Mouse (Mus musculus) neutrophil, adult 5-6 weeks (primary cell): Measurements from ENCODE around the gene Smchd1. TPM values are rescaled to one million over a fixed set of nuclear protein-coding genes. Genes with fewer than 3 reads are reported as not detected.

Experiments used
- ATAC-seq: fragments of 151-379, 151-347 bp; 2 replicates; pipeline ENCODE4 v1.8.0; 2017; ENCODE audit warnings: mild to moderate bottlenecking, moderate TSS enrichment; ENCODE audit not compliant: insufficient number of reproducible peaks, poor library complexity, low FRiP score, severe bottlenecking; ENCODE audit errors: extremely low read depth
- total RNA-seq: library from RNA; stranded (forward); fragments of 200-1000 nt; gene quantifications from 2 replicates; pipeline ENCODE4 v1.2.3, GENCODE M21; 2017

The Smchd1 gene
- total RNA-seq: 307 and 387 TPM in 2 replicates

DNA sequence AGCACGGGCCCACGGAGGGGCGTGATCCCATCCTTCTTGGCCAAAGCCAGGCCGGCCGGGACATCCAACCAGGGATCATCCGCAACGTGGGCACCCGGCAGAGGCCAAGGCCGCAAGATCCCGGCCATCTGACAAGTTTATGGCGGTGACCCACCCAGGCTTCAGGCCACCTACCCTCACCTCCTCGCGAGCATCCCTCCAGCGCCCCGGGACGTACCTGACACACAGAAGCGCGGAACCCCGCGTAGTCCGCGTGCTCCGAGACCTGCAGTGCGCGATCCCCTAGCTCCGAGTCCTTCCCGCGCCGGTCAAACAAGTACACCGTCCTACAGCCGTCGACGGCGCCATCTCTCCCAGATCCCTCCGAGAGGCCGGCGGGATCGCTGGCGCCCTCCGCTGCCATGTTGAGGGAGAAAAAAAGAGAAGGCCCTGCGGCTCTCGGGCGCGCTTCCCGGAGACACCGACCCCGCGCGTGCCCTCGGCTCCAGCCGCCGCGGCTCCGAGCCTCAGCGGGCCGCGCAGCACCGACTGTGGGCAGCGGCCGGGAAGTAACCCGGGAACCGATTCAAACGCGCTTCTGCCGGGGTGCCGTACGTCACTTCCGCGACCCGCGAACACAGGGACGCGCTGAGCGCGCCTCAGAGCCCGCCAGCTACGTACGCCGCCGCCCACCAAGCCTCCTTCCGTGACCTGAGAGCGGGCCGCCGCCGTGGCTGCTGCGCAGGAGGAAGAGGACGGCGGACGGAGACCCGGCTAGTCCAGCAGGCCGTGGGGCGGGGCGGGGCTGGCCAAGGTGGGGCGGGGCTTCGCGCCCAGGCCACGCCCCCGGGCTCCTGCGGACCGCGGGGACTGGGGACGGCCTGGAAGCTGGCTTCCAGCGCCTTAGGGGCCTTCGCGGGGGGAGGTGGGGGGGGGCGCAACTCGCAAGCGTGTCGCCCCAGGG, at the start of gene Smchd1:
Gene Smchd1 (minus strand): TSS at position 582 of the 943 bp plus-strand sequence.
- peak; percentile 92 for ATAC-seq

DNA sequence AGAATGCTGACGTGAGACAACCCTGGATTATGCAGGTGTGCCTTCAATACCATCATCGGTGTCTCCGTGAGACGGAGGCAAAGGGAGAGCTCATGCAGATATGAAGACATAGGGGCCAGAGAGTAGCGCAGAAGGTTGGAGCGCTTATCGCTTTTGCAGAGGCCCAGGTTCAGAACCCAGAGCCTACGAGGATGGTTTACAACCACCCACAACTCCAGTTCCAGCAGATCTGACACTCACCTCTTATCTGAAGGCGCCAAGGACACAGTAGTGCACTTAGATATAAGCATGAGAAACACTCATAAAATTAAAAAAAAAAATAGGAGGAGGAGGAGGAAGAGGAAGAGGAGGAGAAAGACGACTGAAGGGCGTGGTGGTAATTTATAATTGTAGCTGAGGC, 35.2 kb upstream of the Smchd1 start:
- no peak for ATAC-seq

DNA sequence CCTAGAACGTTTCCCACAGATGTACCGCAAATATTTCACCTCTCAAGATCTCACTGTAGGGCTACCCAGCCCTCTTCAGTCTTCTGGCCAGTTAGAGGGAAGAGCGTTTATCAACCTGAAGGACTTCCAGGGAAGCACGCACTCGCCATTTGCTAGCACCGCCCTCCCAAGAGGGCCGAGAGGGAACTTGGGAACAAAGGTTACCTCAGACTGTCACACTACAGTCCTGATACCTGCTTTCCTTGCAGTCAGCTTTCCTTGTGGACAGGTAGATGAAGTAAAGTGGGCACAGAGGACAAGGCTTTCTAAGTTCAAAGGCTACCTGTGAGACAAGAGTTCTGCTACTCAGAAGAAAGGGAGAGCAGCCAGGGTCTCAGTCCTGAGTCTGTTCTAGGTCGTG, 31.7 kb upstream of the Smchd1 start:
- no peak for ATAC-seq

GRCm38 (mm10) chr17:71495784-71496183, 20.6 kb upstream of the Smchd1 start:
- peak; percentile 30; the same call in 1 of the 2 replicates for ATAC-seq

DNA sequence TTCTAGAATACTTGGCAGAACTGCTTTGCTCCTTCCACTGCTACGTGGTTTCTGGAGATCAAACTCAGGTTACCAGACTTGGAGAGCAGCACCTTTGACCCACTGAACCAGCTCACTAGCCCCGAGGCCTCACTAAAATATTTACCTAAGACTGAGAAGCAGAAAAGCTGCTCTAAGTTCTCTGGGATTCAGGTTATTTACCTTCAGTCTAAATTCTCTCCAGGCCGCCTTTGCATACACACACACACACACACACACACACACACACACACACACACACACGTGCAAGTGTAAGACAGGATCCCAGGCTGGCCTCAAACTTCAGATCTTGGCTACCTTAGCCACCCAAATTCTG, 16.2 kb upstream of the Smchd1 start:
- no peak for ATAC-seq

DNA sequence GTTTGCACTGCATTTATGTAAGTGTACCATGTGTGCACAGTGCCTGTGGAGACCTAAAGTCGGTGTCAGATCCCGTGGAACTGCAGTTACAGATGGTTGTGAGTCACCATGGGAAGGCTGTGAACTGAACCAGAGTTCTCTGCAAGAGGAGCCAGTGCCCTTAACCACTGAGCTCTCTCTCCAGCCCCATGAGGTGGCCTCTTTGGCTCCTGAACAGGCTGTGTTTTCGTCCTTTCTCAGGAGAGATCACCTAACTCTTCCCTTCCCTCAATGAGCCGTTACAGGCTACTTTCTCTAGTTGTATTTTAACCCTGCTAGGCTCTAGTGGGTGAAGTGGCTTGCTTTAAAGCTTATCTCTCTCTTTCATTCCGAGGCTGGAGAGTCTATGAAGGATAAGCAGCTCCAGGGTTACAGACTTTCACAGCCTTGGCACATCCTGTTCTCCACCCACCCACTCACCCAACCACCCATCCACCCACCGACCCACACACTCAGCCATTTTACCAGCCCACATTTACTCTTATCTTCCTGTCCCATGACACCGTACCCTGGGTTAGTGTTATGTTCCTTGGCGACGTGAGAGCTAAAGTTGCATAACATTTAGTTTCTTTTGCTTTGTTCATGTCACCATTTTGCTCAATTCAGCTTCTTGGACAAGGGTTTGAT, 15.7 kb upstream of the Smchd1 start:
- ATAC-seq: no peak

GRCm38 (mm10) chr17:71489703-71490461, 14.7 kb upstream of the Smchd1 start:
- peak; percentile 25 for ATAC-seq

DNA sequence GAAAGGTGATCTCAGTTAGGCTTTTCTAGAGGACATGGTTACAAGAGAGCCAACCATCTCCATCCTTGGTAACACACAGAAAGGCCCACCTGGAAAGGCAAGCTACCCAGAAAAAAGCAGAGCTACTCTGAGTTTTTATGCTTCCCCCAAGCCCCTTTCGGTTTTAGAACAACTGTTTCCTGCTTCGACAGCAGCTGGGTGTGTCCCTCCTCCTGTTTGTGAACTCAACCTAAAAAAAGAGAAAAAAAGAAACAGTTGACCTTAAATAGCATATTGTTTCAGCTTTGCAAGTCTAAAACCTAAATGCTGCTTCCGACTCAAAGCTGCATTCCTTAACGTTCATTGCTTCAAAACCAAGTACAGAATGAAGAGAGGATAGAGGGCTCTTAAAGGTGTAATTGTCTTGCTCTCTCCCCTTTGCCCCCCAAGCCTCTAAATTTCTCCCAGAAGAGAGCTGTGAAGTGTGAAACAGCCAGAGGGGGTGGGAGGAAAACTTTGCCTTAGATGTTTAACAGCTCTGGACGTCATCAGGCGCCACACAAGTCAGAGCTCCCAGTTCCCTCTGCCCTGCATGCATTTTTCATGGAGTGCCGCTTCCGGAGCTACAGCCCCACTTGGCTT, 11.2 kb upstream of the Smchd1 start:
- peak; percentile 56 for ATAC-seq

DNA sequence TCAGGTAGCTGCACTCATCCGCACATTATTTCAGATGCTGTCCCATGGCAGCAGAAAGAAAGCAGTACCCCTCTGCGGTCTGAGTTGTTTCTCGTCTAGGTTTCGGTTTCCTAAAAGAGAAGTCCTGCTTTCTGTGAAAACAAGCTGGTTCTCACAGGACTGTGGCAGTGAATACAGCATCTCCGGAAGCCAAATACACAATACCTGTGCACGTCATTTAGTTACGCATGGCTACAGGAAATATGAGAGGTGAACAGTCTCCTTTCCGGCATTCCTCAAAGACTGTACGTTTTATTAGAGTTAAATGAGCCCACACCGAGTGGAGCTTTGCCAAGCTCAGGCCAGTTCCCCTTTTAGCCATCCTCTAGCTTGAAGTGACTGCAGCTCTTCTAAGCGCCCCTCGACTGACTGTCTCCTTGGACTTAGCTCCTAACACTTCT, 10.7 kb upstream of the Smchd1 start:
- ATAC-seq: peak; percentile 73

DNA sequence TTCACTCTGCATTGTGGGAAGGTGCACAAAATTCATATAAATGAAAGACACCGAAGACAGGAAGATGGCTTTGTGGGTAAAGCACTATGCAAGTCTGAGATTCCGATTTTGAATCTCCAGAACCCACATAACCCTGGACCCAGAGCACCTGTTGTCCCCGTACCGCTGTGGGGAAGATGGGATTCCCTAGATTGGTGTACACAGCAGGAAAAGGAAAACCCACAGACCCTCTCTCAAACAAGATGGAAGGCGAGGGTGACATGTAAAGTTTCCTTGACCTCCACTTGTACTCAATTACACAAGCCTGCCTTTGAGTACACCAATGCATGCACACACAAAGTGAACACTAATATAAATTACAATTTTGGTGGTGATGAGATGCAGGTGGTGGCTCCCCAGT, 9.6 kb upstream of the Smchd1 start:
- no peak for ATAC-seq

DNA sequence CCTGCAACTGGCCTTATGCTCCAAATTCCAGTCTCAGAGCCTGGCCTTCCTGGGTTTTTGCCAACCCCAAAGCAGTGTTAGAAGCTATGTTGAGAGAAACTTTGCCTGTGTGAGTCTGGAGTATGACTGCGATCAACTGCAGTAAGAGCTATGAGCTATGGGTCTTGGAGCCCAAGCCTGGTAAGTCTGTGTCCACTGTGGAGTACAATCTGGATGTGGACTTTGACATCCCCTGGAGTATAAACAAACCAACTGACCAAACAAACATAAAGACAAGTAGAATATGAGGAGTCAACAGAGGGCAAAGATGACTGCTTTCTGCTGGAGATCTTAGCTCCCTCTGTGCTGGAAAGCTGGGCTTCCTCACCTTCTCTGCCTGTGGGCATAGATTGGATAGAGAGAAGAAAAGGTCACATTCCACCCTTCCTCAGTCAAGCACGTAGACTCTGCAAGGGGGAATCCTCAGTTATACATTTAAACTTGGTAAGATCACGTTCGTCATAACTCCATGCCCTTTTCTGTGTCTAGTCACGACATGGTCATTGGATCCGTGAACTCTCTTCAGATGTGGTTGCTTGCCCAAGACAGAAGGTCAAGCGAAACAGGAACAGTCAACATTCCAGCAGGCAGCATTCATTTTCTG, 8.4 kb upstream of the Smchd1 start:
- no peak for ATAC-seq

DNA sequence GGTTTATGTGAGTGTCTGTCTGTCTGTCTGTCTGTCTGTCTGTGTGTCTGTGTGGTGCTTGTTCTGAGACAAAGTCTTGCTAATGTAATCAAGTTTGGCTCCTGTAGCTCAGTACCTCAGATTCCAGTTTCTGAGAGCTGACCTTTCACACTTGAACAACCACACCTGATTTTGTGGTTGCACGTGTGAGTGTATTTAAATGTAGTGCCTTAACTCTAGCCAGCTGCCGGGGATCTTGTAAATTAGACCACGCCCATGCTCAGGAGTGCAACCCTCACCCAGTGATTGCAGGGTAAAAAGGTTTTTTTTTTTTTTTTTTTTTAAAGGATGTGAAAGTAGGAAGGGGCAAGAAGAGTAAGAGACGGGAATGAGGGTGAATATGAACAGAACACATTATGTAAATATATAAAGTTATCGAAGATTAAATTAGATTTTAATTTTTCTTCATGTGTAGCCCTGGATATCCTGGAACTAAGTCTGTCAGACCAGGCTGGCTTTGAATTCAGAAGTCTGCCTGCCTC, 4.3 kb upstream of the Smchd1 start:
- peak; percentile 49; the same call in 1 of the 2 replicates for ATAC-seq

DNA sequence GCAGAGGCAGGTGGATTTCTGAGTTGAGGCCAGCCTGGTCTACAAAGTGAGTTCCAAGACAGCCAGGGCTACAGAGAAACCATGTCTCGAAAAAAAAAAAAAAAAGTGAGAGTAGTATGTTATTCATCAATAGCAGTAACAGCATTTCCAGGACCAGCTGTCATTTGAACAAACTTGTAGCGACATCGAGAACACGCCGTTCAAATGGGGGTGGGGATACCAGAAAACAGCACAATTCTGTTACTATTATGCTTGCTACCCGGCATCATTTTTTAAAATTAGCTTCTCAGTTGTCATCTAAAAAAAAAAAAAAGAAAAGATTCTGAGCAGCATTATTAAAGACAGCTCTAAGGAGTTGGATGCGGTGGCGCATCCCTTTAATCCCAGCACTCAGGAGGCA, 2.3 kb upstream of the Smchd1 start:
- no peak for ATAC-seq

DNA sequence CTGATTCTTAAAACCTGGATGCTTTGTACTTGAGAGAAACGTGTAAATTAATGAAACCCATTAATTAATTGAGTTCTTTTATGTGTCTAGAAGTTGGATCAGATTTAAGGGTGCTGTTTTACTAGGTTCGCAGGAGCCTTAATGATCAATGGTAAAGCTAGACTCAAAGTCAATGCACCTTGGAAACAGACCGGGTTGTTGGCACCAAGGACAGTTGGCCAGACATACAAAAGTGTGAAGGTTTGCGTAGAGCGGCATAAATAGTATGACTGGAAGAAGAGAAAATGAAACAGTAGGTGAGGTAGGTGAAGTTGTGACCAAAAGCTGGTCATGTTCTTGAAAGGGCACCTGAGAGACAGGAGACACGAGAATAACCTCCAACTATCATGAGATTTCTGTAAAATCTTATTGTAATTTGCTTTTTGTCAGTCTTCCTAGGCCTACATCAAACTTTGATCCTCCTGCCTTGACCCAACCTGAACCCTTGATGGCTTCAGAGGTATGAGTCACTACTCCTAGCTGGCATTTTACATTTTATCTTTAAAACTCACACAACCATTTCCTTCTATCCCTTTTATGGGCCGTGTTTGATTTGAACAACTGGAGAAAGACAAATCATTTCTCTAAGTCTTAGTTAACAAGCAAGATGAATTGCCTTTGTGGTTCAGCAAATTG, 1.3 kb upstream of the Smchd1 start:
- ATAC-seq: no peak

- ATAC-seq: no peak
These were observed 554 bp upstream of the Smchd1 start for GRCm38 (mm10) chr17:71475705-71476089.

GRCm38 (mm10) chr17:71474128-71474527, 1.0 kb downstream of the Smchd1 start:
- no peak for ATAC-seq

DNA sequence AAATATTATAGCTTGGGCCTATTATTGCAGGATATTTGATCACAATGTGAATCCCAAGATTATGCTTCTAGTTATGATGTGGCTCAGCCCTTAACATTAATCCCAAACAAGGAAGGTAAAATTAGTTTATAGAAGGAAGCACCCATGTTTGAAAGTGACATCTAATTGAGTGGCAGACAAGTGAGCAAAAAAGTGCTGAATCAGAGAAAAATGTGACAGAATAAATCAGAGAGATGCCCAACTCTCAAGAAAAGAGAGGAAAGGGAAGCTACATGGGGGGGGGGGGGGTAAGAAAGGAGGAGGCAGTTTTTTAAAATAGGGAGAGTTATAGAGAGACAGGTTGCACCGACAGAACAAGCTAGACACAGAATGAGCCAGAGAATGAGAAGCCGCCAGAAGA, 3.9 kb downstream of the Smchd1 start:
- no peak for ATAC-seq

GRCm38 (mm10) chr17:71460312-71460711, 14.8 kb downstream of the Smchd1 start:
- ATAC-seq: no peak
